Mouse (Mus musculus) adrenal gland, postnatal 25 days (tissue): ENCODE measurements around the gene Lmln. TPM values are rescaled to one million over a fixed set of nuclear protein-coding genes. Genes with fewer than 3 reads are reported as not detected.
A peak's percentile ranks its signal among the peaks of the same experiment; 100 is the strongest.
"Not testable (repeated sequence)": the region's sequence is repeated elsewhere in the genome, so short reads cannot be mapped to it uniquely, and the experiment has no call there.

ENCODE experiments used
- DNase-seq: peaks from one replicate; pipeline ENCODE4 v3.0.0; 2021; ENCODE audit warnings: mixed read lengths
- total RNA-seq: library from RNA; stranded (reverse); gene quantifications from 2 replicates; pipeline ENCODE4 v1.2.3, GENCODE M21; 2021

Gene Lmln
- total RNA-seq, 1 experiment from 2014 or later: 15.5 TPM

DNA sequence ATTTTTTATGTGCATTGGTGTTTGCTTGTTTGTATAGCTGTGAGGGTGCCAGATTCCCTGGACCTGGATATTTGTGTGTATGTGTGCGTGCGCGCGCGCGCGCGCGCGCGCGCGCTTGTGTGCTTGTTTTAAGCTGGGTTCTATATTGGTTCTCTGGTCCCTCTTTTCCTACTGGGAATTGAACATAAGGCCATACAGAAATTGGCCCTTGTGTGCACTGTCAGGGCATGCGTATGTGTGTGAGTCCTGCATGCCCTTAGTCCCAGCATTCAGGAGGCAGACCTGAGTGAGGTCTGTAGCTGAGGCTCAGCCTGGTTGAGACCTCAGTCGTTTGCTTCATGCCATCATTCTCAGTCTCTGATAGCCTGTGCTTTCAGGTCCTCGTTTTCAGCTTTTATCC is 4.3 kb upstream of the Lmln start:
- DNase-seq: no peak

GRCm38 (mm10) chr16:33058656-33059055 is 3.7 kb upstream of the Lmln start:
- DNase-seq: not testable (repeated sequence)

- DNase-seq: no peak
Measured at GRCm38 (mm10) chr16:33059471-33059870, 2.9 kb upstream of the Lmln start.

DNA sequence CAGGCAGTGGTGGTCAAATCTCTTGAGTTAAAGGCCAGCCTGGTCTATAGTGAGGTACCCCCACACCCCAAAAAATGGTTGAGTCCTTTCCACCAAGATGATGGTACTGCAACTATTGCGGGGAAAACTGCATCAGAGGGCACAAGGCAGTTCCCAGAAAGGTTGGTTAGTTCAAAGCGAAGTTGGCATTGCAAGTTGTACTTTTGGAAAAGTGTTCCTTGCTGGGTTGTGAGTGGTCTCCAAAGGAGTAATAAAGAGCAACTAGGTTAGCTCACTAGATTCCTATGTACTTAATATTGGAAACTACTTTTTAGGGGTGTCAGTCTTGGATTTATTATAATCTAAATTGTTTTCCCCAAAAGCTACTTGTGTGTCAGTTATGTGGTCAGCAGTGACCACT is 1.4 kb upstream of the Lmln start:
- no peak for DNase-seq

DNA sequence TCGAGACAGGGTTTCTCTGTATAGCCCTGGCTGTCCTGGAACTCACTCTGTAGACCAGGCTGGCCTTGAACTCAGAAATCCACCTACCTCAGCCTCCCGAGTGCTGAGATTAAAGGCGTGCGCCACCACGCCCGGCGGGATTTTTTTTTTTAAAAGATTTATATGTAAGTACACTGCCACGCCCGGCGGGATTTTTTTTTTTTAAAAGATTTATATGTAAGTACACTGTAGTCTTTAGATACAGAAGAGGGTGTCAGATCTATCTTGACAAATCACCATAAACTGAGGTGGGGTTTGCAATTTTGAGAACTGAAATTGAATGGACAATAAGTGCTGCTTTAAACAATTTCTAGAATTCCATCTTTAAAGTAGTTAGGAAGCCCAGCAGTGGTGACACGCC is 921 bp upstream of the Lmln start:
- no peak for DNase-seq

- peak; percentile 74 for DNase-seq
Measured at GRCm38 (mm10) chr16:33062682-33063131, 386 bp downstream of the Lmln start.

DNA sequence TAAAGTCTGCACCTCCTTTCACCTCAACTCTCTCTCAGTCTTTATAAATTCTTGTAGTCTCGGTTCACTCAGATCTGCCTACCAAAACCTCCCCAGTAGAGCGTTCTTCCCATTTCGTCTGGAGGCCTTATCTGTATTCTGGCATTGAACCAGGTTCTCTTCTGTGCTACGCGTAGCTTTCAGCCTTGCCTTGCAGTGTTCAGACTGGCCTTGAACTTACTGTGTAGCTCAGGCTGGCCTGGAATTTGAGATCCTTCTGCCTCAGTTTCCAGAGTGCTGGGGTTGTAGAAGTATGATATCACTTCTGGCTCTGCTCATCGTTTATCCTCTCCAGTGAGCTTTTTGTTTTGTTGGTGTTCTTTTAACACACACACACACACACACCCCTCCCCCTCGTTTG is 946 bp downstream of the Lmln start:
- no peak for DNase-seq

GRCm38 (mm10) chr16:33064636-33065035 is 2.3 kb downstream of the Lmln start:
- DNase-seq: no peak

- no peak for DNase-seq
Measured at GRCm38 (mm10) chr16:33070928-33071327, 8.6 kb downstream of the Lmln start.

GRCm38 (mm10) chr16:33072871-33073557 is 10.7 kb downstream of the Lmln start:
- DNase-seq: no peak

GRCm38 (mm10) chr16:33074967-33075366 is 12.6 kb downstream of the Lmln start:
- DNase-seq: no peak

- DNase-seq: no peak
Measured at GRCm38 (mm10) chr16:33076078-33076477, 13.8 kb downstream of the Lmln start.

- DNase-seq: no peak
Measured at GRCm38 (mm10) chr16:33077069-33077627, 14.8 kb downstream of the Lmln start.

DNA sequence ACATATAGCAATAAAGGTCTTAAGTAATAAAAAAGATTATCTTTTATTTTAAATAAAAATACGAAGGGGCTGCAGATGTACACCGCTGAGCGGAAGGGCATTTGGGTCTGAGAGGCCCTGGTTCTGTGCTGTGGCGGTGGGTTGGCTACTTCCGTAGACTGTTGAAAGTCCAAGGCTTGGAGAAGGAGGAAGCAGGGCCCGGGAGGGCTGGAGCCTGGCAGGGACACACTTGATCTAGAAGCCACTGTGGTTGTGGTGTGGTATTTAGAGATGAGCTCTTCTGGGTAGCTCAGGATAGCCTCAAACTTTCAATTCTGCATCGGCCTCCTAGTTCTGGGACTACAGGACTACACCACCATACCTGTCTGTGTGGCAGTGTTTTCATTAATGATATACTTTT is 17.7 kb downstream of the Lmln start:
- no peak for DNase-seq

GRCm38 (mm10) chr16:33082951-33083350 is 20.6 kb downstream of the Lmln start:
- no peak for DNase-seq

DNA sequence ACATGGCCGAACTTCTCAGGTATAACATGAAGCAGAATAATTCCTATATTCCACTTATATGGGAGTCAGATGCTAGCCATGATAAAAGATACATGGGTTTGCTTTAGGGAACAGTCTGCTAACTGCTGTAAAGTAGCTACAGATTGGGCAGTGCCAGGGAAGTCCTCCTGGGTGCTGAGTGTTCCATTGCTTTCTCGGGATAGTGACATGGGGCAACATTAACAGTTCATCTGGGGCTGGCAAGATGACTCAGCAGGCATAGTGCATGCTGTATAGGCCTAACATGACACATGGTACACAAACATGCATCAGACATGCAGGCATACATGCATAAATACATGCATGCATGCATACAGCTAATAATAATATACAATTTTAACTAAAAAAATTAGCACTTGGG is 21.7 kb downstream of the Lmln start:
- no peak for DNase-seq

GRCm38 (mm10) chr16:33085666-33086065 is 23.3 kb downstream of the Lmln start:
- DNase-seq: peak; percentile 68

DNA sequence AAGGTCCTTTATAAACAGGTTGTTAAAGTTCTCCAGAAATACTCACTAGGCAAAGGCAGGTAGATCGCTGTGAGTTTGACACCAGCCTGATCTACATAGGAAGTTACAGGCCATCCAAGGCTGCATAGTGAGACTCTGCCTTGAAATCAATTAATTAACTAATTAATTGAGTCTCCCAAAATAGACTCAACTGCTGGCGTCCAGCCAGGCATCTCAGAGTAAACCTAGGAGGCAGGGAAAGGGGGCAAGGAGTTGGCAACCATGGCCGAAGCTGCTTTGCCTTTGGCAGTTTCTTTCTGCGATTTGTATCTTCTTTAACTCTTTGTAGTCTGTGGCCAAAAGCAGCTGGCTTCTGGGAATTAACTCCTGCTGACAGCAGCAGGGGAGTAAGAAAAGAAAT is 51.4 kb downstream of the Lmln start:
- no peak for DNase-seq

GRCm38 (mm10) chr16:33123373-33123772 is 61.1 kb downstream of the Lmln start:
- no peak for DNase-seq

DNA sequence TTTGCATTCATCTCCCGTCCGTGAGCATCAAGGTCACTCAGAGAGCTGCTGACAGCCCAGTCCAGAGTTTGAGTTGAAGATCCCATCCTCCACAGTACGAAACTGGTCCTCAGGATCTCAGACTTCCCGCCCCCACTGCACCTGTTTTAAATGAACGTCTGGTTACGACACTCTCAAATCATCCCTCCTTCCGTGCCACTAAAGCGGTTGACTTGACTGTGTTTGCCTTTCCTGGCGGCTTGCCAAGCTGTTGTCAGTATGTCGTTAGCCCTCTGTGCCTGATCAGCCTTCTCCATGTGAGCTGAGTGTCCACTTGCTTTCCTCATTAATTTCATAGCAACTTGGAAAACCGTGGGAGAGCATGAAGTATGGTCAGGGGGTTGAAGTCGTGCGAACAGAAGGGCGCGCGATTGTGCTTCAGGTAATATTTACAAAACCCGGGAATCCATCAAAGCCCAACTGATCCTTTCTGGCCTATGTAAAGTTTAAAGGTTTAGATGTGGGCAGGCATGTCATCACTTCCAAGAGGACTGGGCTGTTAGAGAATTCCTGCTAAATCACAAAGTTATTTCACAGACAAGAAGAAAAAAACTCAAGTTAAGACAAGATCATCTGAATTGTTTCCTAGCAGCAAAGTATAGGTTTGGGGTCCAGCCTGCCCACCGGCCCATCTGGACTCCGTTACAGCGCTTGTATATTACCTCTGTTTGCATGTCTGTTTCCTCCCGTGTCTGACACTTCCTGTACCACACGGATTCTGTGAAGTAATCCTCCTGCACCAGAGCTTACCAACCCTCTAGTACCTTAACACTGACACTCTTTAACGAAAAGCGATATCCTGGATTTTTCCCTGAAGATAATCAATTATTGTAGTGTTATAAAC is 61.9 kb downstream of the Lmln start:
- peak; percentile 69 for DNase-seq

GRCm38 (mm10) chr16:33127052-33127451 is 64.7 kb downstream of the Lmln start:
- DNase-seq: no peak

DNA sequence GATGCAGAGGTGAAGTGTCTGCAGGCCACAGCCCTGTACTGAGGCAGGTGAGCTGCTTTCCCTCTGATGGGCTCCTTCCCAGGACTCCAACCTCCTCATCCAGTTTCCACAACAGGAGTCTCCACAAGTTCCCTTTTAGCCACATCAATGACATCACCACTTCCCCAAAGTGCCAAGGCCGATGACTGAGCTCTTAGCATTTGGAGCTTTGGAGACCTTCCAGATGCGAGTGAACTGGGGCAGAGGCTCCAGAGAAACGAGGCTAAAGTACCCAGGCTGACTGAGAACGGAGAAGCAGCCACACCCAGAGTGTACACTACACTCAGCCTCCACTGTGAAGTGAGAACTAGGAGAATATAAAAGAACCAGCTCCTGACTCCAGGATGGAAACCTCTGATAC is 68.4 kb downstream of the Lmln start:
- DNase-seq: peak; percentile 57

DNA sequence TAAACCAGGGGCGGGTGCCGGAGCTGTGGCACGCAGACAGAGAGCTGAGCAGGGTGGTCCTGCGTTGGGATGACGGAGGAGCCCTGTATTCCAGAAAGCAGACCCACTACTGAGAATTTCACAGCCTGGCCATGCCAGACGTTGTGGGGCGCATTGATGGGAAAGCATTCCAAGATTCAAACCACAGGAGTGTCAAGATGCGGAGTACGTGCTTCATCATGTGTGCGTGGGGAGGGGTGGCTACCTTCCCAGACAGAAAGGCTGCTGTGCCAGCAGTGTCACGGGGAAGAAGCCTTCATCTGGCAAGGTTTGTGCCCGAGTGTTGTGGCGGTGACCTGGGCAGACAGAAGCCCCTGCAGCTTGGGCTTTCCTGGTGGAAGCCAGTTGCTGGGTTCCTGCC is 70.9 kb downstream of the Lmln start:
- no peak for DNase-seq
